Mouse (Mus musculus) heart, embryonic 14.5 days (tissue): ENCODE data around the gene Polm. TPM values are rescaled to one million over a fixed set of nuclear protein-coding genes. Genes with fewer than 3 reads are reported as not detected.

Source experiments
- ATAC-seq: fragments of 200-750 bp; cut with Nextera tagmentation; 2 replicates; pipeline ENCODE4 v1.8.0; 2017; ENCODE audit warnings: low read depth, moderate TSS enrichment; ENCODE audit not compliant: insufficient number of reproducible peaks, insufficient read depth, low FRiP score
- H3K27ac ChIP-seq, 2 experiments: fragments of 200-500 bp in 1 of 2; fragments of 300-500 bp in 1 of 2; sonication (generic) in 1 of 2; replicated peaks in 1 of 2; 2 replicates each; pipeline ENCODE4 v1.5.1; 2012 to 2014; ENCODE audit warnings: low read depth in 2 of 2, low read length in 2 of 2, control low read depth in 1 of 2, mild to moderate bottlenecking in 1 of 2, mixed read lengths in 1 of 2; ENCODE audit not compliant: control insufficient read depth in 1 of 2, insufficient read depth in 1 of 2
- H3K27me3 ChIP-seq: fragments of 300-500 bp; sonication (generic); 2 replicates; pipeline ENCODE4 v1.6.1; 2014; ENCODE audit warnings: mild to moderate bottlenecking, low read length, control low read depth; ENCODE audit not compliant: control insufficient read depth, insufficient read depth
- H3K36me3 ChIP-seq: fragments of 300-500 bp; sonication (generic); 2 replicates; pipeline ENCODE4 v1.6.1; 2014; ENCODE audit warnings: mild to moderate bottlenecking, control low read depth, low read length, mixed read lengths; ENCODE audit not compliant: control insufficient read depth, insufficient read depth
- H3K4me1 ChIP-seq, 2 experiments: fragments of 200-500 bp in 1 of 2; fragments of 300-500 bp in 1 of 2; sonication (generic) in 1 of 2; 2 replicates each; pipeline ENCODE4 v1.6.1; 2012 to 2014; ENCODE audit warnings: low read length in 2 of 2, control low read depth in 1 of 2, mixed read lengths in 1 of 2; ENCODE audit not compliant: control insufficient read depth in 2 of 2, insufficient read depth in 2 of 2
- H3K4me2 ChIP-seq: fragments of 300-500 bp; sonication (generic); 2 replicates; pipeline ENCODE4 v1.6.1; 2014; ENCODE audit warnings: mild to moderate bottlenecking, low read length
- H3K4me3 ChIP-seq, 2 experiments: fragments of 200-500 bp in 1 of 2; fragments of 300-500 bp in 1 of 2; sonication (generic) in 1 of 2; 2 replicates each; pipeline ENCODE4 v1.5.1; 2012 to 2014; ENCODE audit warnings: low read length in 2 of 2, mild to moderate bottlenecking in 2 of 2, control low read depth in 1 of 2, low read depth in 1 of 2, moderate library complexity in 1 of 2; ENCODE audit not compliant: control insufficient read depth in 1 of 2, insufficient read depth in 1 of 2
- H3K9ac ChIP-seq: fragments of 300-500 bp; sonication (generic); 2 replicates; pipeline ENCODE4 v1.6.1; 2014; ENCODE audit warnings: mild to moderate bottlenecking, low read length
- H3K9me3 ChIP-seq: fragments of 300-500 bp; sonication (generic); 2 replicates; pipeline ENCODE4 v1.6.1; 2016; ENCODE audit warnings: low read length, control low read depth; ENCODE audit not compliant: control insufficient read depth
- WGBS: fragments of 180-500 bp; shearing (Covaris S2); extraction: QIAGEN DNeasy Blood & Tissue Kit; methylation state at CpG from one replicate; pipeline ENCODE4 v1.1.7; 2014; 5-methylcytosine and 5-hydroxymethylcytosine counted together
- polyA plus RNA-seq: library from polyadenylated mRNA; unstranded; fragments of >200 nt; fragmentation: Nextera tagmentation; extraction: Ambion mirVana; gene quantifications from 2 replicates; pipeline ENCODE4 v1.2.1, GENCODE M21; 2014

Polm gene
- polyA plus RNA-seq, 1 experiment from 2014 or later, result 5.6 TPM

- peaks cover 43% of the 10 kb centered on the region for H3K36me3 ChIP-seq
- 0 out of 4 replicates have a peak overlapping the region, but pooled peaks of 1 of the 2 experiments have one; percentile 49 for H3K27ac ChIP-seq
- WGBS, result 3% methylated on average over 5 of the region's 5 CpGs
- H3K9ac ChIP-seq, result peak overlapping the region; percentile 84
- peak overlapping the region; percentile 70 to 76 for H3K4me3 ChIP-seq
- no peaks in the 10 kb centered on the region for H3K27me3 ChIP-seq
- H3K9me3 ChIP-seq, result no peaks in the 10 kb centered on the region
- H3K4me2 ChIP-seq, result peak overlapping the region; percentile 69
- ATAC-seq, result no peak
- peaks cover 3 to 16% of the 10 kb centered on the region in 2 experiments; a peak in 3 of 4 replicates for H3K4me1 ChIP-seq
Measured at GRCm38 (mm10) chr11:5877421-5877820, 39.6 kb upstream of the Polm start.

- Histone ChIP-seq H3K36me3 (peaks cover 80% of the 10 kb centered on the region), H3K4me2 (no peak overlapping the region), H3K9ac (no peak overlapping the region), H3K4me1 (peaks cover 0 to 12% of the 10 kb centered on the region in 2 experiments; a peak in 2 of 4 replicates), H3K4me3 (no peak overlapping the region), H3K9me3 (no peaks in the 10 kb centered on the region), H3K27ac (no peak overlapping the region), H3K27me3 (no peaks in the 10 kb centered on the region)
- ATAC-seq, result no peak
- whole genome bisulfite sequencing, result 94% methylated on average over 9 of the region's 9 CpGs
Measured at GRCm38 (mm10) chr11:5873192-5873591, 35.4 kb upstream of the Polm start.

- H3K27ac ChIP-seq, result no peak overlapping the region
- no peak overlapping the region for H3K4me2 ChIP-seq
- 93% methylated on average over 11 of the region's 11 CpGs for WGBS
- no peak for ATAC-seq
- no peak overlapping the region for H3K9ac ChIP-seq
- H3K36me3 ChIP-seq, result peaks cover 82% of the 10 kb centered on the region
- peaks cover 0 to 12% of the 10 kb centered on the region in 2 experiments; a peak in 2 of 4 replicates for H3K4me1 ChIP-seq
- no peaks in the 10 kb centered on the region for H3K9me3 ChIP-seq
- no peaks in the 10 kb centered on the region for H3K27me3 ChIP-seq
- no peak overlapping the region for H3K4me3 ChIP-seq
Measured at GRCm38 (mm10) chr11:5872707-5873106, 34.9 kb upstream of the Polm start.

GRCm38 (mm10) chr11:5870069-5870468 is 32.3 kb upstream of the Polm start:
- Histone ChIP-seq H3K4me3 (no peak overlapping the region), H3K36me3 (peaks cover 68% of the 10 kb centered on the region), H3K27ac (no peak overlapping the region), H3K4me1 (no peaks in the 10 kb centered on the region), H3K9ac (no peak overlapping the region), H3K9me3 (no peaks in the 10 kb centered on the region), H3K27me3 (no peaks in the 10 kb centered on the region), H3K4me2 (no peak overlapping the region)
- WGBS, result 81% methylated on average over 16 of the region's 16 CpGs
- ATAC-seq, result no peak

- no peaks in the 10 kb centered on the region for H3K27me3 ChIP-seq
- H3K4me1 ChIP-seq, result no peaks in the 10 kb centered on the region
- ATAC-seq, result no peak
- H3K36me3 ChIP-seq, result peaks cover 60% of the 10 kb centered on the region
- no peaks in the 10 kb centered on the region for H3K9me3 ChIP-seq
- WGBS, result 90% methylated on average over 16 of the region's 16 CpGs
- no peak overlapping the region for H3K4me3 ChIP-seq
- H3K9ac ChIP-seq, result no peak overlapping the region
- no peak overlapping the region for H3K4me2 ChIP-seq
- H3K27ac ChIP-seq, result no peak overlapping the region
Measured at GRCm38 (mm10) chr11:5869331-5869730, 31.5 kb upstream of the Polm start.

GRCm38 (mm10) chr11:5868324-5868723 is 30.5 kb upstream of the Polm start:
- Histone ChIP-seq H3K4me1 (no peaks in the 10 kb centered on the region), H3K27me3 (no peaks in the 10 kb centered on the region), H3K27ac (no peak overlapping the region), H3K4me3 (no peak overlapping the region), H3K9me3 (no peaks in the 10 kb centered on the region), H3K36me3 (peaks cover 50% of the 10 kb centered on the region), H3K4me2 (no peak overlapping the region), H3K9ac (no peak overlapping the region)
- no peak for ATAC-seq
- 87% methylated on average over 12 of the region's 12 CpGs for WGBS

- H3K27me3 ChIP-seq, result no peaks in the 10 kb centered on the region
- ATAC-seq, result no peak
- H3K9ac ChIP-seq, result no peak overlapping the region
- H3K4me3 ChIP-seq, result no peak overlapping the region
- H3K9me3 ChIP-seq, result no peaks in the 10 kb centered on the region
- WGBS, result 88% methylated on average over 2 of the region's 2 CpGs
- H3K4me2 ChIP-seq, result no peak overlapping the region
- H3K4me1 ChIP-seq, result peaks cover 8 to 9% of the 10 kb centered on the region in 2 experiments
- H3K36me3 ChIP-seq, result peaks cover 39% of the 10 kb centered on the region
- no peak overlapping the region for H3K27ac ChIP-seq
Measured at GRCm38 (mm10) chr11:5867196-5867595, 29.4 kb upstream of the Polm start.
